In the genomic region with DNA sequence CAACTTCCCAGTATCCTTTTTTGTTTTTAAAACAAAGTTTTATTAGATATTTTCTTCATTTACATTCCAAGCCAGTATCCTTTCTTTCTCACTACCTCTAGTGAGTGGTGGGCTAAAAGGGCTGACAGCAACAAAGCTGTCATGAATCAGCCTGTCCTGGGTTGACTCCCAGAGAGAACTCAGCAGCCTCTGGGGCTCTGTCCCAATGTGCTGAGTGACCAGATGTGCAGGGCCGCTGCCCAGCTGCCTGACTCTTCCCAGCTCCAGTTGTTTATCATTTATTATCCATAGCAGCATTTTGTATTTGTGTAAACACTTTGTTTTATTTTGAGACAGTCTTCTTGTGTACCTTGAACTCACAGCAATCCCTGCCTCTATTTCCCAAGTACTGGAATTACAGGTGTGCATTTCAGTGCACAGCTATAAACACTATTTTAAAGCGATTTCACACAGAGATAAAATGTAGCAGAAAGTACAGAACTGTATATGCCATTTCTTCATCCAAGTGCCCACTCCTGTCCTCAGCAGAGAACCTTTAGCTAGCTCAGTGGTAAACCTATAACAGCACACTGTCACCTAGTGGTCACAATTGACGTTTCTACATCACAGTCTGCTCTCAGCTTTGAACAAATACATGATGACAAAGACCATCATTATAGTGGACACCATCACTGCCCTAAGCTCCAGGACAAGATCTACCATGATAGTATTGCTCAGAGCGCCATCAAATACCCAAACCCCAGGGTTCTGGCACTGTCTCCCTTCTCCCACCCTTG, we compare ENCODE assay signal across 13 mouse cellular contexts. TPM values are rescaled to one million over a fixed set of nuclear protein-coding genes. Genes with fewer than 3 reads are reported as not detected.
DNase-seq lines count a peak whose midpoint lies in the region; ATAC-seq and TF ChIP-seq lines count a peak whose summit lies in the region.
"Had no signal": no experiment of that assay in that cellular context is flagged by ENCODE, and none has a peak within 500 bp of the region (broad histone marks: within the 10 kb centered on the region; RNA-seq: fewer than 3 reads in every experiment).

No protein-coding gene starts in this region.

- no peak overlapping the region for H3K27ac ChIP-seq in heart, embryonic 16.5 days (ENCODE audit: low read length)
- H3K27ac ChIP-seq in liver, postnatal 0 days (ENCODE audit: low read depth) = no peak overlapping the region
- no peak overlapping the region for H3K27ac ChIP-seq in liver, embryonic 11.5 days (ENCODE audit: low read depth, low read length)
- H3K27ac ChIP-seq: liver, embryonic 13.5 days had no signal

- no peak overlapping the region for H3K4me3 ChIP-seq in heart, embryonic 16.5 days (ENCODE audit: low read length)
- no peak overlapping the region for H3K4me3 ChIP-seq in liver, postnatal 0 days (ENCODE audit: low read depth, low read length)
- no peak overlapping the region for H3K4me3 ChIP-seq in liver, embryonic 11.5 days (ENCODE audit: low read depth, low read length)
- H3K4me3 ChIP-seq: liver, embryonic 13.5 days had no signal

- no peak overlapping the region for H3K4me2 ChIP-seq in heart, embryonic 16.5 days (ENCODE audit: low read depth, low read length)
- no peak overlapping the region for H3K4me2 ChIP-seq in liver, postnatal 0 days (ENCODE audit: low read depth, low read length)
- no peak overlapping the region for H3K4me2 ChIP-seq in liver, embryonic 11.5 days
- H3K4me2 ChIP-seq: liver, embryonic 13.5 days had no signal

- no peak for DNase-seq in heart, adult 9 months (ENCODE audit: low spot score in 2 of 2)
- no peak for DNase-seq in liver, postnatal 0 days
- no peak for DNase-seq in liver, embryonic 11.5 days (ENCODE audit: low spot score)
- peak; percentile 66 for DNase-seq in MN1 (ENCODE audit: low spot score)
- no peak for DNase-seq in urinary bladder, postnatal 36 days (ENCODE audit: low spot score in 2 of 2)
- no peak for DNase-seq in cerebellum, adult 11 months
- DNase-seq: cerebellum, adult 9-10 months; liver, embryonic 13.5 days had no signal

- H3K9ac ChIP-seq in heart, embryonic 16.5 days (ENCODE audit: low read length) = no peak overlapping the region
- no peak overlapping the region for H3K9ac ChIP-seq in liver, postnatal 0 days (replicated peaks)
- H3K9ac ChIP-seq in liver, embryonic 11.5 days (ENCODE audit: low read depth, low read length) = no peak overlapping the region
- H3K9ac ChIP-seq: liver, embryonic 13.5 days had no signal

- no peaks in the 10 kb centered on the region for H3K27me3 ChIP-seq in heart, embryonic 16.5 days (ENCODE audit: control insufficient read depth, insufficient read depth, low read length)
- no peaks in the 10 kb centered on the region for H3K27me3 ChIP-seq in liver, postnatal 0 days (ENCODE audit: insufficient read depth, low read length)
- no peaks in the 10 kb centered on the region for H3K27me3 ChIP-seq in liver, embryonic 11.5 days (replicated peaks; ENCODE audit: control insufficient read depth, insufficient read depth, low read length)
- H3K27me3 ChIP-seq: liver, embryonic 13.5 days had no signal

- TF ChIP-seq CTCF in liver, postnatal 0 days (IDR thresholded peaks at IDR 0.05; ENCODE audit: low read depth) = peak; percentile 76

- no peak for TF ChIP-seq EP300 in liver, postnatal 0 days (IDR thresholded peaks at IDR 0.05; ENCODE audit: low read depth)

- WGBS in heart, embryonic 16.5 days = 33% methylated on average over 4 of the region's 4 CpGs
- WGBS in liver, postnatal 0 days (ENCODE audit: insufficient replicate concordance) = 47% methylated on average over 4 of the region's 4 CpGs
- WGBS in liver, embryonic 11.5 days = 50% methylated on average over 4 of the region's 4 CpGs

- 0 out of 2 replicates have a peak, but pooled peaks cover 4% of the 10 kb centered on the region for H3K4me1 ChIP-seq in heart, embryonic 16.5 days (ENCODE audit: control insufficient read depth, insufficient read depth, low read length)
- H3K4me1 ChIP-seq in liver, postnatal 0 days (ENCODE audit: insufficient read depth) = peaks cover 7% of the 10 kb centered on the region; the same call in 1 of the 2 replicates
- no peaks in the 10 kb centered on the region for H3K4me1 ChIP-seq in liver, embryonic 11.5 days (replicated peaks; ENCODE audit: control insufficient read depth, insufficient read depth, low read length)
- H3K4me1 ChIP-seq: liver, embryonic 13.5 days had no signal

- ATAC-seq in heart, embryonic 16.5 days (replicated peaks; ENCODE audit: extremely low read depth, insufficient read depth, low FRiP score) = 0 out of 2 replicates have a peak, but pooled peaks have one; percentile 46
- ATAC-seq in liver, postnatal 0 days = no peak
- ATAC-seq in liver, embryonic 11.5 days (replicated peaks; ENCODE audit: low FRiP score) = no peak
- peak; percentile 35; the same call in 1 of the 2 replicates for ATAC-seq in megakaryocyte progenitor cell, adult 5-6 weeks (replicated peaks; ENCODE audit: poor library complexity)

- no peaks in the 10 kb centered on the region for H3K36me3 ChIP-seq in heart, embryonic 16.5 days (ENCODE audit: control insufficient read depth, insufficient read depth)
- H3K36me3 ChIP-seq in liver, postnatal 0 days (replicated peaks; ENCODE audit: insufficient read depth, low read length) = no peaks in the 10 kb centered on the region
- no peaks in the 10 kb centered on the region for H3K36me3 ChIP-seq in liver, embryonic 11.5 days (ENCODE audit: control insufficient read depth, insufficient read depth, low read length)
- H3K36me3 ChIP-seq: liver, embryonic 13.5 days had no signal

- H3K9me3 ChIP-seq in heart, embryonic 16.5 days (replicated peaks; ENCODE audit: control insufficient read depth, low read length) = no peaks in the 10 kb centered on the region
- H3K9me3 ChIP-seq in liver, postnatal 0 days (ENCODE audit: low read length) = no peaks in the 10 kb centered on the region
- no peaks in the 10 kb centered on the region for H3K9me3 ChIP-seq in liver, embryonic 11.5 days (ENCODE audit: control insufficient read depth, low read length)
- H3K9me3 ChIP-seq: liver, embryonic 13.5 days had no signal

RNA-seq across cellular contexts. Expression of a gene that starts 3.7 kb away (rescaled TPM):
- polyA plus RNA-seq in heart, embryonic 16.5 days (2015; fragmentation: Nextera tagmentation; extraction: Ambion mirVana) = 0.17 and 0.47 TPM in 2 replicates
- 0.63 and 1.0 TPM in 2 replicates for polyA plus RNA-seq in liver, postnatal 0 days (2015; fragmentation: Nextera tagmentation; extraction: Ambion mirVana)
- 0.38 and 0.66 TPM in 2 replicates for polyA plus RNA-seq in liver, embryonic 11.5 days (2014; fragmentation: Nextera tagmentation; extraction: Ambion mirVana)
- 1.4 and 1.7 TPM in 2 replicates for total RNA-seq in megakaryocyte progenitor cell, adult 5-6 weeks (2015)
- 3.2 and 9.5 TPM in 2 replicates for total RNA-seq in megakaryocyte progenitor cell, adult 5-6 weeks (2017)
- polyA plus RNA-seq: kidney, embryonic 16.5 days; neural tube, embryonic 11.5 days had no signal

RNA-seq across cellular contexts. Expression of a gene that starts 48.2 kb away (rescaled TPM):
- polyA plus RNA-seq in heart, embryonic 16.5 days (2015; fragmentation: Nextera tagmentation; extraction: Ambion mirVana) = 0.14 TPM in 1 of 2 replicates, not detected in the other
- polyA plus RNA-seq in liver, postnatal 0 days (2015; fragmentation: Nextera tagmentation; extraction: Ambion mirVana) = 0.15 TPM in 1 of 2 replicates, not detected in the other
- polyA plus RNA-seq in liver, embryonic 11.5 days (2014; fragmentation: Nextera tagmentation; extraction: Ambion mirVana) = not detected in 2 replicates
- 0.84 TPM in 1 of 2 replicates, not detected in the other for total RNA-seq in megakaryocyte progenitor cell, adult 5-6 weeks (2015)
- total RNA-seq in megakaryocyte progenitor cell, adult 5-6 weeks (2017) = 0.17 TPM in 1 of 2 replicates, not detected in the other
- polyA plus RNA-seq: frontal cortex, adult 2 months; kidney, embryonic 16.5 days; liver, embryonic 13.5 days; neural tube, embryonic 11.5 days had no signal

Comparison
In these comparisons a context has a peak if more than half of its experiments do, and no peak if none do; other contexts are left out.
1. ATAC-seq: peak in heart, embryonic 16.5 days (single experiment) and megakaryocyte progenitor cell, adult 5-6 weeks (single experiment); none in liver, postnatal 0 days (single experiment) and liver, embryonic 11.5 days (single experiment).